Mouse (Mus musculus) liver, postnatal 0 days (tissue): ENCODE results near the gene Mylip.

ENCODE experiments used
- CTCF ChIP-seq: sonication (generic); IDR thresholded peaks from 2 replicates; pipeline ENCODE4 v1.5.1; 2016; ENCODE audit warnings: antibody characterized with exemption, low read depth
- EP300 ChIP-seq: IDR thresholded peaks from 2 replicates; pipeline ENCODE4 v1.6.1; 2016; ENCODE audit warnings: antibody characterized with exemption, low read depth, mild to moderate bottlenecking

DNA sequence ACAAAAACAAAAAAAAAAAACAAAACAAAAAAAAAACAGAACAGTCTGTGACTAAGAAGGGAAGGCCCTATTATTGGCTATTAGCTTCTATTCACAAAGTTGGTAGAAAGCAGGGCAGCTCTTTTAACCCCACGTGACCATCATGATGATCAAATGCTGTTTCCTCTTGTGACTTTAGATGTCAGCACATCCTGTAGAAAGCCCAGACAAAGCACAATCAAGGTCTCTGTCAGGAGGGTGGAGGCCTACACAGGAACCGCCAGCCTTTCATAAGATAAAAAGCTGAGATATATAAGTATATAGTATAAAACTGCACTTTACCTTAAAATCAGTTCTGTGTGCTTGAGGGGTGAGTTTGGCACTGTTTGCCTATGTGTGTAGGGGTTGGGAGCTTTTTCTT, 17.9 kb upstream of the Mylip start:
- no peak for TF ChIP-seq CTCF
- TF ChIP-seq EP300 = no peak
